In genomic region chr2:117455740-117456455, GRCm38 (mm10) we compare ENCODE assay signal across 14 mouse cellular contexts.
DNase-seq lines count a peak whose midpoint lies in the region; ATAC-seq and TF ChIP-seq lines count a peak whose summit lies in the region.
"Had no signal": no experiment of that assay in that cellular context is flagged by ENCODE, and none has a peak within 500 bp of the region (broad histone marks: within the 10 kb centered on the region; RNA-seq: fewer than 3 reads in every experiment).

No protein-coding gene starts in this region.

- ATAC-seq in kidney, postnatal 0 days (replicated peaks; ENCODE audit: low FRiP score, low read depth), result no peak
- ATAC-seq in forebrain, embryonic 12.5 days (ENCODE audit: low FRiP score), result peak; percentile 61
- ATAC-seq in hindbrain, embryonic 15.5 days (ENCODE audit: low FRiP score, low read depth), result peak; percentile 43
- ATAC-seq in midbrain, postnatal 0 days (ENCODE audit: low FRiP score), result peak; percentile 54; the same call in 1 of the 2 replicates

- WGBS in kidney, postnatal 0 days, result 63% methylated on average over 7 of the region's 7 CpGs
- 48% methylated on average over 7 of the region's 7 CpGs for WGBS in forebrain, embryonic 12.5 days
- 33% methylated on average over 7 of the region's 7 CpGs for WGBS in hindbrain, embryonic 15.5 days
- 33% methylated on average over 7 of the region's 7 CpGs for WGBS in midbrain, postnatal 0 days

- no peaks in the 10 kb centered on the region for H3K9me3 ChIP-seq in kidney, postnatal 0 days (replicated peaks; ENCODE audit: low read length)
- no peaks in the 10 kb centered on the region for H3K9me3 ChIP-seq in forebrain, embryonic 12.5 days
- H3K9me3 ChIP-seq in hindbrain, embryonic 15.5 days, result no peaks in the 10 kb centered on the region
- no peaks in the 10 kb centered on the region for H3K9me3 ChIP-seq in midbrain, postnatal 0 days (ENCODE audit: low read length)
- H3K9me3 ChIP-seq: liver, embryonic 15.5 days had no signal

- no peaks in the 10 kb centered on the region for H3K4me1 ChIP-seq in kidney, postnatal 0 days (replicated peaks; ENCODE audit: insufficient read depth, low read length)
- H3K4me1 ChIP-seq in forebrain, embryonic 12.5 days, result peaks cover 10% of the 10 kb centered on the region
- peaks cover 10% of the 10 kb centered on the region; the same call in 1 of the 2 replicates for H3K4me1 ChIP-seq in hindbrain, embryonic 15.5 days (replicated peaks)
- H3K4me1 ChIP-seq in midbrain, postnatal 0 days (ENCODE audit: insufficient read depth, low read length), result no peaks in the 10 kb centered on the region
- H3K4me1 ChIP-seq: liver, embryonic 15.5 days had no signal

- H3K27me3 ChIP-seq in kidney, postnatal 0 days (ENCODE audit: insufficient read depth, low read length), result no peaks in the 10 kb centered on the region
- no peaks in the 10 kb centered on the region for H3K27me3 ChIP-seq in forebrain, embryonic 12.5 days
- H3K27me3 ChIP-seq in hindbrain, embryonic 15.5 days, result no peaks in the 10 kb centered on the region
- no peaks in the 10 kb centered on the region for H3K27me3 ChIP-seq in midbrain, postnatal 0 days (ENCODE audit: insufficient read depth, low read length)
- H3K27me3 ChIP-seq: liver, embryonic 15.5 days had no signal

- no peak for TF ChIP-seq CTCF in kidney, postnatal 0 days (IDR thresholded peaks at IDR 0.05; ENCODE audit: low read depth)
- TF ChIP-seq CTCF in midbrain, postnatal 0 days (IDR thresholded peaks at IDR 0.05), result no peak

- no peaks in the 10 kb centered on the region for H3K36me3 ChIP-seq in kidney, postnatal 0 days (ENCODE audit: insufficient read depth, low read length)
- no peaks in the 10 kb centered on the region for H3K36me3 ChIP-seq in forebrain, embryonic 12.5 days (replicated peaks)
- H3K36me3 ChIP-seq in hindbrain, embryonic 15.5 days, result no peaks in the 10 kb centered on the region
- no peaks in the 10 kb centered on the region for H3K36me3 ChIP-seq in midbrain, postnatal 0 days (ENCODE audit: insufficient read depth, low read length)
- H3K36me3 ChIP-seq: liver, embryonic 15.5 days had no signal

- peak; percentile 70 for DNase-seq in kidney, postnatal 0 days (ENCODE audit: low spot score)
- DNase-seq in kidney, adult 8-10 months, result no peak
- peak; percentile 59 for DNase-seq in midbrain, postnatal 0 days (ENCODE audit: low spot score)
- DNase-seq in heart, postnatal 4 days, result no peak
- no peak for DNase-seq in heart, adult 9 months (ENCODE audit: low spot score in 2 of 2)
- DNase-seq in yolk sac, embryonic 10.5 days (ENCODE audit: low spot score), result no peak
- DNase-seq: cerebellum, adult 9-10 months; gastrocnemius, postnatal 14 days; kidney, postnatal 4 days; right cerebral cortex, postnatal 4 days; thymus, adult 2 months had no signal

- H3K4me2 ChIP-seq in kidney, postnatal 0 days (ENCODE audit: low read length), result no peak overlapping the region
- H3K4me2 ChIP-seq in forebrain, embryonic 12.5 days, result no peak overlapping the region
- no peak overlapping the region for H3K4me2 ChIP-seq in hindbrain, embryonic 15.5 days
- no peak overlapping the region for H3K4me2 ChIP-seq in midbrain, postnatal 0 days (ENCODE audit: low read depth, low read length, poor library complexity, severe bottlenecking)
- H3K4me2 ChIP-seq: liver, embryonic 15.5 days had no signal

- H3K4me3 ChIP-seq in kidney, postnatal 0 days (replicated peaks; ENCODE audit: low read depth, low read length), result no peak overlapping the region
- no peak overlapping the region for H3K4me3 ChIP-seq in forebrain, embryonic 12.5 days (replicated peaks)
- no peak overlapping the region for H3K4me3 ChIP-seq in hindbrain, embryonic 15.5 days
- H3K4me3 ChIP-seq in midbrain, postnatal 0 days (ENCODE audit: low read depth, low read length), result no peak overlapping the region
- H3K4me3 ChIP-seq: liver, embryonic 15.5 days had no signal

- H3K27ac ChIP-seq in kidney, postnatal 0 days, result 0 out of 2 replicates have a peak overlapping the region, but pooled peaks have one; percentile 14
- H3K27ac ChIP-seq in forebrain, embryonic 12.5 days, result no peak overlapping the region
- no peak overlapping the region for H3K27ac ChIP-seq in hindbrain, embryonic 15.5 days (replicated peaks)
- no peak overlapping the region for H3K27ac ChIP-seq in midbrain, postnatal 0 days (ENCODE audit: low read depth, low read length)
- H3K27ac ChIP-seq: liver, embryonic 15.5 days had no signal

- no peak overlapping the region for H3K9ac ChIP-seq in kidney, postnatal 0 days (ENCODE audit: low read depth, low read length)
- no peak overlapping the region for H3K9ac ChIP-seq in forebrain, embryonic 12.5 days
- no peak overlapping the region for H3K9ac ChIP-seq in hindbrain, embryonic 15.5 days
- H3K9ac ChIP-seq in midbrain, postnatal 0 days (replicated peaks; ENCODE audit: low read length, poor library complexity, severe bottlenecking), result no peak overlapping the region
- H3K9ac ChIP-seq: liver, embryonic 15.5 days had no signal

Comparison
In these comparisons a context has a peak if more than half of its experiments do, and no peak if none do; other contexts are left out.
1. DNase-seq: peak in kidney, postnatal 0 days (single experiment) and midbrain, postnatal 0 days (single experiment); none in kidney, adult 8-10 months (0 of 2), heart, postnatal 4 days (single experiment), heart, adult 9 months (0 of 2) and yolk sac, embryonic 10.5 days (single experiment).